Mouse (Mus musculus) G1E (cell line): ENCODE results near the gene Ncoa4. TPM values are rescaled to one million over a fixed set of nuclear protein-coding genes. Genes with fewer than 3 reads are reported as not detected.
"Not testable (repeated sequence)": the region's sequence is repeated elsewhere in the genome, so short reads cannot be mapped to it uniquely, and the experiment has no call there.

ENCODE experiments used
- ATAC-seq: 2 replicates; pipeline ENCODE4 v1.8.0; 2016; ENCODE audit warnings: mild to moderate bottlenecking; ENCODE audit not compliant: insufficient number of reproducible peaks, poor library complexity, low FRiP score, severe bottlenecking; ENCODE audit errors: extremely low read depth
- DNase-seq: peaks from one replicate; pipeline ENCODE4 v3.0.0; 2012; ENCODE audit warnings: low spot score
- H3K27me3 ChIP-seq: 2 replicates; pipeline ENCODE4 v1.6.1; 2012; ENCODE audit warnings: mild to moderate bottlenecking, low read length, inconsistent platforms; ENCODE audit not compliant: insufficient read depth
- H3K36me3 ChIP-seq: replicated peaks from 2 replicates; pipeline ENCODE3; 2012; ENCODE audit warnings: mild to moderate bottlenecking, inconsistent platforms
- H3K4me1 ChIP-seq: 2 replicates; pipeline ENCODE4 v1.6.1; 2012; ENCODE audit warnings: low read depth, low read length, inconsistent platforms, mixed read lengths; ENCODE audit not compliant: insufficient read depth
- H3K4me3 ChIP-seq: 2 replicates; pipeline ENCODE4 v1.5.1; 2012; ENCODE audit warnings: low read depth, mild to moderate bottlenecking, inconsistent platforms, low read length, moderate library complexity, mixed read lengths
- H3K9me3 ChIP-seq: replicated peaks from 2 replicates; pipeline ENCODE4 v1.6.1; 2012; ENCODE audit warnings: inconsistent platforms
- CTCF ChIP-seq: IDR thresholded peaks from 2 replicates; pipeline ENCODE4 v1.5.1; 2012; ENCODE audit warnings: low read depth, low read length, inconsistent platforms, mixed read lengths
- GATA1 ChIP-seq: IDR thresholded peaks from 2 replicates; pipeline ENCODE4 v1.6.1; 2012; ENCODE audit warnings: borderline replicate concordance, low read length, inconsistent platforms, mixed read lengths
- GATA2 ChIP-seq: IDR thresholded peaks from 2 replicates; pipeline ENCODE4 v1.6.1; 2012; ENCODE audit warnings: low read depth, low read length, inconsistent platforms, borderline replicate concordance
- POLR2AphosphoS5 ChIP-seq: IDR thresholded peaks from 2 replicates; pipeline ENCODE4 v1.6.1; 2012; ENCODE audit warnings: low read depth, low read length, inconsistent platforms; ENCODE audit not compliant: insufficient replicate concordance
- TAL1 ChIP-seq: conservative IDR thresholded peaks from 2 replicates; pipeline ENCODE4 v1.6.1; 2012; ENCODE audit warnings: low read depth, low read length, inconsistent platforms, mixed read lengths
- polyA plus RNA-seq: library from polyadenylated mRNA; stranded (reverse); fragments of >175 nt; gene quantifications from 2 replicates; pipeline ENCODE4 v1.2.3, GENCODE M21; 2012
- total RNA-seq, 2 experiments: library from RNA; stranded (forward) in 1 of 2; stranded (reverse) in 1 of 2; fragments of 200-1000 nt in 1 of 2; fragments of >200 nt in 1 of 2; fragmentation: Nextera tagmentation in 1 of 2; gene quantifications; 2 replicates each; pipeline ENCODE4 v1.2.3; 2014 to 2017

Ncoa4 gene
- total RNA-seq (2014; fragmentation: Nextera tagmentation), result 197 and 228 TPM in 2 replicates
- 256 and 288 TPM in 2 replicates for total RNA-seq (2017)
- polyA plus RNA-seq, result 6.6 and 6.8 TPM in 2 replicates

DNA sequence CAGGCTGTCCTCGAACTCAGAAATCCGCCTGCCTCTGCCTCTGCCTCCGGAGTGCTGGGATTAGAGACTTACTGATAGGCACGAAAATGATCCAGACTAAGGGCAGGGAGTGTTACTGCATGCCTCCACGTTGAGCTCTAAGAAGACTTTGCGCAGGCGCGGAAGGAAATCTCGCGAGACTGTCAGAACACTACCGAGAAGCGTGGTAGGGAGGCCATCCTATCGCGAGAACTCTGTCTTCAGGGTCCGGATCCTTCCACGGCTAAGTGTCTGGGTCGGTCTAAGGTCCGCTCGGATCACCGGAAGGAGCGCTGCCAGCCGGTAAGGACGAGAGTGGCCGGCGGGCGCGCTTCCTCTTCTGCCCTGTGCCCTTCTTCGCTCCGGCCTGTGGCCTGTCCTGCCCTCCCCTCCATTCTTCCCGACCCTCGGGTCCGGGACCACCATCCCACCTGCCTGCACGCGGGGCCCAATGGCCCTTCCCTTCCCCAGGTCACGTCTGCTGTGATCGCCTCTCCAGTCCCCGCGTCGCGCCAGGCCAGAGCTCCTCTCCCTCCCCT is at the start of gene Ncoa4:
Gene Ncoa4 (plus strand): TSS at position 176 of the 557 bp plus-strand sequence.
- DNase-seq (peak; percentile 74), ATAC-seq (peak; percentile 79)
- Histone ChIP-seq H3K36me3 (peaks cover 31% of the 10 kb centered on the region), H3K9me3 (peaks cover 5% of the 10 kb centered on the region; the same call in 1 of the 2 replicates), H3K4me1 (peaks cover 53% of the 10 kb centered on the region), H3K4me3 (peak within 1 kb of the TSS; percentile 97), H3K27me3 (peaks cover 2% of the 10 kb centered on the region; the same call in 1 of the 2 replicates)
- TF ChIP-seq CTCF, result no peak
- TF ChIP-seq TAL1, result no peak
- TF ChIP-seq POLR2AphosphoS5, result no peak
- TF ChIP-seq GATA1, result no peak
- no peak for TF ChIP-seq GATA2

DNA sequence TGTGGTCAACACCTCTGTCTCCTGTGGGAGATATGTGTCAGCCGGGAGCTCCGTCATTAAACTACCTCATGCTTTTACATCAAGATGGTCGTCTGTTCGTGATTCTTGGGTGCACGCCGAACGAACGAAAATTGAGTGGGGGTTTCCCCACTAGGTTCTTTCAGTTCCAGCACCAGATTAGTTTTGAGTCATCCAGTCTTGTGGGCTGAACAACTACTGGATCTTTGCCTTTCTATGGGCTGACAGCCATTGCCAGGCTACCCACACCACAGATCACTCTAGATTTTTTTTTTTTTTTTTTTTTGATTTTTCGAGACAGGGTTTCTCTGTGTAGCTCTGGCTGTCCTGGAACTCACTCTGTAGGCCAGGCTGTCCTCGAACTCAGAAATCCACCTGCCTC is 47.5 kb upstream of the Ncoa4 start:
- H3K9me3 ChIP-seq, H3K4me3 ChIP-seq, H3K4me1 ChIP-seq, ATAC-seq, DNase-seq, H3K36me3 ChIP-seq, H3K27me3 ChIP-seq: not testable (repeated sequence)

GRCm38 (mm10) chr14:32120940-32121919 is 38.4 kb upstream of the Ncoa4 start:
- no peak for TF ChIP-seq CTCF
- TF ChIP-seq TAL1, result no peak
- no peak for TF ChIP-seq GATA2
- no peak for TF ChIP-seq GATA1
- TF ChIP-seq POLR2AphosphoS5, result no peak
- H3K4me3 ChIP-seq, result no peak overlapping the region
- H3K4me1 ChIP-seq, result peaks cover 10% of the 10 kb centered on the region
- no peak for DNase-seq
- ATAC-seq, result no peak
- no peaks in the 10 kb centered on the region for H3K36me3 ChIP-seq
- peaks cover 12% of the 10 kb centered on the region for H3K27me3 ChIP-seq
- no peaks in the 10 kb centered on the region for H3K9me3 ChIP-seq

GRCm38 (mm10) chr14:32121920-32122315 is 37.7 kb upstream of the Ncoa4 start:
- Histone ChIP-seq H3K9me3 (no peaks in the 10 kb centered on the region), H3K36me3 (no peaks in the 10 kb centered on the region), H3K4me1 (peaks cover 12% of the 10 kb centered on the region), H3K27me3 (peaks cover 15% of the 10 kb centered on the region), H3K4me3 (no peak overlapping the region)
- ATAC-seq (peak; percentile 68), DNase-seq (peak; percentile 62)
- peak; percentile 62 for TF ChIP-seq CTCF
- no peak for TF ChIP-seq GATA2

GRCm38 (mm10) chr14:32124261-32124660 is 35.4 kb upstream of the Ncoa4 start:
- TF ChIP-seq TAL1, result no peak
- TF ChIP-seq CTCF, result no peak
- TF ChIP-seq GATA1, result no peak
- TF ChIP-seq GATA2, result no peak
- no peak for TF ChIP-seq POLR2AphosphoS5
- DNase-seq (no peak), ATAC-seq (no peak)

DNA sequence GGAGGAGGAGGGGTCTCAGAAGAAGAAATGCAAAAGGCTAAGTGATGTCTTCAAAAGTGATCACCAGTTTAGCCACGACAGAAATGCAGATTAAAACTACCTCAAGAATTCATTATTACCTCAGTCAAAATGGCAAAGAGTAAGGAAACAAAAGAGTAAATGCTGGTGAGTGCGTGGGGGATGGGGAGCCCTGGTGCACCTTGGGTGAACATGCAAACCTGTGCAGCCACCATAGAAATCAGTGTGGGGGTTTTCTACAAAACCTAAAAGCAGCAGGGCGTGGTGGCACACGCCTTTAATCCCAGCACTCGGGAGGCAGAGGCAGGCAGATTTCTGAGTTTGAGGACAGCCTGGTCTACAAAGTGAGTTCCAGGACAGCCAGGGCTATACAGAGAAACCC is 34.4 kb upstream of the Ncoa4 start:
- H3K36me3 ChIP-seq, DNase-seq, H3K9me3 ChIP-seq, H3K4me3 ChIP-seq, ATAC-seq: not testable (repeated sequence)
- Histone ChIP-seq H3K27me3 (peaks cover 20% of the 10 kb centered on the region), H3K4me1 (peaks cover 22% of the 10 kb centered on the region)

More at GRCm38 (mm10) chr14:32124261-32124660, 35.4 kb upstream of the Ncoa4 start:
- H3K4me3 ChIP-seq, result no peak overlapping the region
- H3K4me1 ChIP-seq, result peaks cover 19% of the 10 kb centered on the region
- H3K27me3 ChIP-seq, result peaks cover 20% of the 10 kb centered on the region
- no peaks in the 10 kb centered on the region for H3K36me3 ChIP-seq
- H3K9me3 ChIP-seq, result no peaks in the 10 kb centered on the region

- no peak for TF ChIP-seq TAL1
- no peak for TF ChIP-seq GATA2
- TF ChIP-seq CTCF, result no peak
- TF ChIP-seq GATA1, result no peak
- TF ChIP-seq POLR2AphosphoS5, result no peak
- no peak; the same call in 1 of the 2 replicates for ATAC-seq
Measured at GRCm38 (mm10) chr14:32128409-32128808, 31.3 kb upstream of the Ncoa4 start.

More at GRCm38 (mm10) chr14:32128409-32128808, 31.3 kb upstream of the Ncoa4 start:
- H3K36me3 ChIP-seq, result no peaks in the 10 kb centered on the region
- H3K4me1 ChIP-seq, result peaks cover 32% of the 10 kb centered on the region
- no peak for DNase-seq
- peaks cover 17% of the 10 kb centered on the region for H3K27me3 ChIP-seq
- no peak overlapping the region for H3K4me3 ChIP-seq
- H3K9me3 ChIP-seq, result no peaks in the 10 kb centered on the region
